Mouse (Mus musculus) bone marrow macrophage, adult 2 months (primary cell): Measurements from ENCODE around the gene Ahdc1.

ENCODE experiments used
- CTCF ChIP-seq: IDR thresholded peaks from 2 replicates; pipeline ENCODE4 v1.5.1; 2012; ENCODE audit warnings: low read depth, mild to moderate bottlenecking, low read length, moderate library complexity
- POLR2A ChIP-seq: IDR thresholded peaks from 2 replicates; pipeline ENCODE4 v1.6.1; 2012; ENCODE audit warnings: mild to moderate bottlenecking, low read depth, low read length, borderline replicate concordance

DNA sequence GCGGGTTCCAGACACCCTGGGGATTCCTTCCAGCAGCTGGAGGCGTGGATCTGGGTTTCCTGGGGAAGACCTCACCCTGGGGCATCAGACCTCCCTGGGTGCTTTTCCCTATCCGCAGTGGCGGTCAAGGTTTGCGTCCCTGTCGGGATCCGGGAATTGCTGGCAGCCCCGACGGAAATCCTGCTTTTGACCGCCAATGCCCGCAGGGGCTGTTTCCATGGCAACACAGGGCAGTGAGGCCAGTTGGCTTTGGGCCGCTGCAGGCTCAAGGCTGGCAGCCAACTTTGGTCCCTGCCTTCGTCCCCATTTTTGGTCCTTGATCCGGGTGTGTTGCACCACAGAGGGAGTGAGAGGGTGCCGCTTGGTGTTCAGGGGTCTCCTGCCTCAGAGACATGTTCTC, 36.2 kb upstream of the Ahdc1 start:
- TF ChIP-seq POLR2A (no peak), CTCF (no peak)
